Mouse (Mus musculus): ENCODE results near the gene Best2. TPM values are rescaled to one million over a fixed set of nuclear protein-coding genes. Genes with fewer than 3 reads are reported as not detected.

Best2 gene
- total and polyA plus RNA-seq, 2 experiments from 2014 or later, result not detected

DNA sequence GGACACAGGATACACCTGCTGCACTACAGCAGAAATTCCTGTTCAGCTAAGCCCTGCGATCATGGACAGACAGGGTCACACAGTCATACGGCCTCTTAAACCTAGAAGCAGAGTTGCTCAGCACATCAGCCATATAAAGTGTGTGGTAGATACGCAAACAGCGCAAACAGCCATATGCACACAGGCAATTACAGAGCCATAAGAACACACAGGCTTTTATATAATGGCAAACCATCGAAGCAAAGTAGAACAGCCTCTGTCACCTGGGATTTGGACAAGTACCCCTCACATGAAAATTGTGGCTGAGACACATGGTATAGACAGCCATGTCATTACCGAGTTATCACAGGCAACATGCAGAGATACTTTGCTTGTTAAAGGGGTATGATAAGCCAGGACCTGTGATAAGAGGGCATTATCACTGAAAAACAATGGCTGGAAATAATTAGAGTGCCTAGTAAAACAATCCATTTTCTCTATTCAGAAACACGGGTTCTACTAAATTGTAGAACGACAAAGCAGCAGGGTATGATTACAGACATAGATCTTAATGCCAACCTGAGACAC, 27.9 kb downstream of the Best2 start:
- H3K4me1 ChIP-seq (ENCODE audit: control insufficient read depth, insufficient read depth), result peaks cover 32% of the 10 kb centered on the region
- no peak for DNase-seq (ENCODE audit: low spot score)

DNA sequence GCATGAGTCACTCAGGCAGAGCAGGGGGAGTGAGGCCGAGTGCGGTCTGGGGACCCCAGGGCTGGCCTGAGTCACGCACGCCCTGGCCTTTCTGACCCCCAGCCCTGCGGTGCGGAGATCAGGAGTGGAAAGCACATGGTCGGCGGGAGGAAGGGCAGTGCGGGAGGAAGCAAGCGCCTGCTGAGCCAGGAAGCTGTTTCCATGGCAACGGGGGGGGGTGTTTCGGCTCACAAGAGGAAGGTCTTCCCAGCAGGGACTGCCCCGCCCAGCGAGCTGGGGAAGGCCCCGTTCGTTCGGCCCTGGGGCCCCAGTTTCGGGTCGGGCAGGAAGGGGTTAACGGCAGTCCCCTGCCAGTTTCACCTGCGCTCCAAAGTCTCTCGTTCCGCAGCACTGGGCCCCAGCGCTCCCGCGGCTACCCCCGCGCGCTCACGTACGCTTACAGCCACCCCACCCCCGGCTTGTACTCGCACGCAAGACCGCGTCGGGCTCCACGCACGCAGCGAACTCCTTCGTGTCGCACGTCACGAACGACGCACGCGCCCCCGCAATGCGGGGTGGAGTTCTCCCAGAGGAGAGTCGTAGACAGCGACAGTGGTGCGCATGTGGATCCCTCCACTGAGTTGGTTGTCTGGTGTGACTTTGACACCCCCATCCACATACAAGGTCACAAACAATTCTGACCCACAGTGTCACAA, 28.5 kb downstream of the Best2 start:
- WGBS, result under 1% methylated on average over 53 of the region's 53 CpGs
- no peaks in the 10 kb centered on the region for H3K27me3 ChIP-seq (ENCODE audit: control insufficient read depth, insufficient read depth, low read length)
- DNase-seq (ENCODE audit: low spot score), result peak; percentile 72
- TF ChIP-seq EP300 (IDR thresholded peaks at IDR 0.05; ENCODE audit: low read depth) (no peak), CTCF (IDR thresholded peaks at IDR 0.05; ENCODE audit: low read depth) (0 out of 2 replicates have a peak, but pooled peaks have one; percentile 4)
- peak overlapping the region; percentile 48 for H3K9ac ChIP-seq (replicated peaks; ENCODE audit: low read depth, low read length)
- H3K4me2 ChIP-seq (ENCODE audit: low read depth, low read length), result peak overlapping the region; percentile 87
- H3K9me3 ChIP-seq (replicated peaks; ENCODE audit: control insufficient read depth, low read length), result no peaks in the 10 kb centered on the region
- no peaks in the 10 kb centered on the region for H3K36me3 ChIP-seq (replicated peaks; ENCODE audit: control insufficient read depth, insufficient read depth, low read length)
- peak; percentile 12 for ATAC-seq (ENCODE audit: insufficient read depth, low read depth)
- peak overlapping the region; percentile 75 for H3K27ac ChIP-seq (ENCODE audit: low read depth)
- peak overlapping the region; percentile 54 for H3K4me3 ChIP-seq (ENCODE audit: low read depth, low read length)
- H3K4me1 ChIP-seq (ENCODE audit: control insufficient read depth, insufficient read depth), result peaks cover 34% of the 10 kb centered on the region

More for the DNA sequence above, 27.9 kb downstream of the Best2 start:
- H3K27ac ChIP-seq (ENCODE audit: low read depth), result peak overlapping the region; percentile 75
- H3K27me3 ChIP-seq (ENCODE audit: control insufficient read depth, insufficient read depth, low read length), result no peaks in the 10 kb centered on the region
- H3K36me3 ChIP-seq (replicated peaks; ENCODE audit: control insufficient read depth, insufficient read depth, low read length), result no peaks in the 10 kb centered on the region
- peak overlapping the region; percentile 87 for H3K4me2 ChIP-seq (ENCODE audit: low read depth, low read length)
- peak overlapping the region; percentile 48; the same call in 1 of the 2 replicates for H3K9ac ChIP-seq (replicated peaks; ENCODE audit: low read depth, low read length)
- H3K9me3 ChIP-seq (replicated peaks; ENCODE audit: control insufficient read depth, low read length), result no peaks in the 10 kb centered on the region
- TF ChIP-seq EP300 (IDR thresholded peaks at IDR 0.05; ENCODE audit: low read depth) (no peak), CTCF (IDR thresholded peaks at IDR 0.05; ENCODE audit: low read depth) (no peak)
- 31% methylated on average over 8 of the region's 8 CpGs for WGBS
- ATAC-seq (ENCODE audit: insufficient read depth, low read depth), result no peak
- H3K4me3 ChIP-seq (ENCODE audit: low read depth, low read length), result peak overlapping the region; percentile 54

DNA sequence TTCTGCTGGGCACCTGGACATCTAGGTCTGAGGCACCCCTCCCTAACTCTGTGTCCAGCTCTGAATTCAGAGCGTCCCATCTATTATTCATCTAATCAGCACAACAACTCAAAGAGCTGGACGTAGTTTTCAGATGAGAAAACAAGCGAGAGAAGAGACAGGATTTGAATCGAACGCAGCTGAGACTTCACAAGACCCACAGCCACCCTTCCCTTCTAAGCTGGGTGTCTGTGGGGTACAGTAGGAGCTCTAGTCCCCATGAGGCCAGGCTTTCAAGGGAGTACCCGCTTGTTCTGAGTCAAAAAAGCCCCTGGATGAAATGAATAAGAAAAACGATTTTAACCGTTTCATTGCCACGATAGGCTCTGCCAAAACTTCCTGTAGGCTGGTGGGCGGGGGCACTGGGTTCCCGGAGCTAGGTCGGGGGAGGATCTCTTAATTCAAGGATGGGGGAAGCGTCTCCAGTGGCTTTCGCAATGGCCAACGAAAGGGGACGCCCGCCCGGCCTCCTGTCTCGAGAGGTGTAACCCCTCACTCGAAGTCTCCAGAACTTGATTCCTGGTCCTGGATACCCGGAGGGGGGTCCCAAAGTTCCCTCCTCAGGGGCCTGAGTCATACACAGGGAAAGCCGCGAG, 29.2 kb downstream of the Best2 start:
- Histone ChIP-seq H3K27ac (ENCODE audit: low read depth) (peak overlapping the region; percentile 75), H3K9ac (replicated peaks; ENCODE audit: low read depth, low read length) (peak overlapping the region; percentile 48; the same call in 1 of the 2 replicates), H3K4me3 (ENCODE audit: low read depth, low read length) (peak overlapping the region; percentile 54), H3K4me2 (ENCODE audit: low read depth, low read length) (peak overlapping the region; percentile 87), H3K9me3 (replicated peaks; ENCODE audit: control insufficient read depth, low read length) (no peaks in the 10 kb centered on the region), H3K4me1 (ENCODE audit: control insufficient read depth, insufficient read depth) (peaks cover 38% of the 10 kb centered on the region), H3K36me3 (replicated peaks; ENCODE audit: control insufficient read depth, insufficient read depth, low read length) (no peaks in the 10 kb centered on the region), H3K27me3 (ENCODE audit: control insufficient read depth, insufficient read depth, low read length) (no peaks in the 10 kb centered on the region)
- DNase-seq (ENCODE audit: low spot score) (no peak), ATAC-seq (ENCODE audit: insufficient read depth, low read depth) (no peak)
- 5% methylated on average over 23 of the region's 23 CpGs for WGBS
- TF ChIP-seq CTCF (IDR thresholded peaks at IDR 0.05; ENCODE audit: low read depth), result no peak
- TF ChIP-seq EP300 (IDR thresholded peaks at IDR 0.05; ENCODE audit: low read depth), result no peak

DNA sequence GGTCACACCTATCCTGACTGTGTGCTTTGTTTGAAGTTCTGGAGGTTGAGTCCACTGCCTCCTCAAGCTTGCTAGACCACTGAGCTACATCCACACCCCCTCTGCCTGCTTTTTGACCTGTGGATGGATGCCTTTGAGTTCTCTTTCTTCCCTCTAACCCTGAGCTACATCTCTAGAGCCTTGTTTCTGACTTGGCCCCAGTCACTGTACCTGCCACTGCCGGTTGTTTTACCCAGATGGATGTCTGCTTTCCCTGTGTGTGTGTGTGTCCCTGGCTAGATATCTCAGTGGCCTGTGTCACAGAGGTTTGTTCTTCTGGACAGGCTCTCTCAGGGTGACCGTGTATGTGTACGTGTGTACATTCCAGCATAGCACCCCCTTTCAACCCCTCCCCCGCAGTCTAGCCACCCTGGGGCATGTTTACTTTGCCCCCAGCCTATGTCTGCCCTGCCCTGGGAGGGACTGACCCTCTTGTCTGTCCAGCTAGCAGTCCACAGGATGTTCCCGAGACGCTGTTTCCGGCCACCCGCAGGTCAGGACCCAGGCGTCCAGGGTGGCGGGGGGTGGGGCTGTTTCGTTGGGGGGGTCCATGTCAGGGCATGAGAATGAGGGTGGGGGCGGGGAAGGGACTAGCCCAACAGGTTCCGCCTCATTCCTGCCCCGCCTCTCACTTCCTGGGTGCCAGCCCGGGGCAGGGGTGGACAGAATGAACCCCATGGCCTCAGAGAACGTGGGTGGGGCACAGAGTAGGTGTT, 29.9 kb downstream of the Best2 start:
- Histone ChIP-seq H3K4me2 (ENCODE audit: low read depth, low read length) (peak overlapping the region; percentile 87), H3K27ac (ENCODE audit: low read depth) (peak overlapping the region; percentile 75), H3K4me3 (ENCODE audit: low read depth, low read length) (no peak overlapping the region), H3K9me3 (replicated peaks; ENCODE audit: control insufficient read depth, low read length) (no peaks in the 10 kb centered on the region), H3K9ac (replicated peaks; ENCODE audit: low read depth, low read length) (no peak overlapping the region), H3K36me3 (replicated peaks; ENCODE audit: control insufficient read depth, insufficient read depth, low read length) (no peaks in the 10 kb centered on the region), H3K4me1 (ENCODE audit: control insufficient read depth, insufficient read depth) (peaks cover 40% of the 10 kb centered on the region), H3K27me3 (ENCODE audit: control insufficient read depth, insufficient read depth, low read length) (no peaks in the 10 kb centered on the region)
- DNase-seq (ENCODE audit: low spot score), result no peak
- TF ChIP-seq CTCF (IDR thresholded peaks at IDR 0.05; ENCODE audit: low read depth) (no peak), EP300 (IDR thresholded peaks at IDR 0.05; ENCODE audit: low read depth) (no peak)
- WGBS, result 23% methylated on average over 13 of the region's 16 CpGs
- no peak for ATAC-seq (ENCODE audit: insufficient read depth, low read depth)

DNA sequence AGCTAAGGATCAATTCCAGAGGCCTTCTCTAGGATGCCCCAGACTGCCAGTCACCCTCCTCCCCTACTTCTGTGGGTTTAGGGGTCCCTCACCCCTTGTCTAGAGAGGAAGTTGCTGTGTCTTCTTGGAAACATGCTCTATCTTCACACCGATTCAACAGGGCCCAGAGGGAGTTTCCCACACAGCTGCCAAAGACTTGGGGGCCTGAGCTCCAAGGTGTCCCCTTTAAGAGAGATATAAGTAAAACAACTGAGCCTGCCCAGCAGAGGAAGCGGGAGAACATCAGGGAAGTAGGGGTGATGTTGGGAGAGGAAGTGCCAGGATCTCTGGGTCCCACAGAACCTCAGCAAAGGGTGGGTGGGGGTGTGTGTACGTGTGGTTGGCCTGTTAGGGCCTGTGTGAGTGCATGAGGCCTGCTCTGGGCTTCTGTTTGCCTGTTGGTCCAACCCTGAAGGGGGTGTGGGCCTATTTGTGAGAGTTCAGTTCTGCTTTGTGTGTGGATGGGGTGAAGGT, 31.8 kb downstream of the Best2 start:
- no peak overlapping the region for H3K4me2 ChIP-seq (ENCODE audit: low read depth, low read length)
- no peak overlapping the region for H3K4me3 ChIP-seq (ENCODE audit: low read depth, low read length)
- H3K4me1 ChIP-seq (ENCODE audit: control insufficient read depth, insufficient read depth), result peaks cover 43% of the 10 kb centered on the region
- H3K9me3 ChIP-seq (replicated peaks; ENCODE audit: control insufficient read depth, low read length), result no peaks in the 10 kb centered on the region
- H3K36me3 ChIP-seq (replicated peaks; ENCODE audit: control insufficient read depth, insufficient read depth, low read length), result no peaks in the 10 kb centered on the region
- ATAC-seq (ENCODE audit: insufficient read depth, low read depth) (no peak), DNase-seq (ENCODE audit: low spot score) (no peak)
- H3K9ac ChIP-seq (replicated peaks; ENCODE audit: low read depth, low read length), result no peak overlapping the region
- 57% methylated on average over 3 of the region's 3 CpGs for WGBS
- 0 out of 2 replicates have a peak overlapping the region, but pooled peaks have one; percentile 36 for H3K27ac ChIP-seq (ENCODE audit: low read depth)
- TF ChIP-seq EP300 (IDR thresholded peaks at IDR 0.05; ENCODE audit: low read depth) (no peak), CTCF (IDR thresholded peaks at IDR 0.05; ENCODE audit: low read depth) (no peak)
- no peaks in the 10 kb centered on the region for H3K27me3 ChIP-seq (ENCODE audit: control insufficient read depth, insufficient read depth, low read length)

All from heart, postnatal 0 days (tissue).